Mouse (Mus musculus): ENCODE data around the gene Gm42906. TPM values are rescaled to one million over a fixed set of nuclear protein-coding genes. Genes with fewer than 3 reads are reported as not detected.

Gene Gm42906
- polyA plus RNA-seq, 1 experiment from 2014 or later: not detected

DNA sequence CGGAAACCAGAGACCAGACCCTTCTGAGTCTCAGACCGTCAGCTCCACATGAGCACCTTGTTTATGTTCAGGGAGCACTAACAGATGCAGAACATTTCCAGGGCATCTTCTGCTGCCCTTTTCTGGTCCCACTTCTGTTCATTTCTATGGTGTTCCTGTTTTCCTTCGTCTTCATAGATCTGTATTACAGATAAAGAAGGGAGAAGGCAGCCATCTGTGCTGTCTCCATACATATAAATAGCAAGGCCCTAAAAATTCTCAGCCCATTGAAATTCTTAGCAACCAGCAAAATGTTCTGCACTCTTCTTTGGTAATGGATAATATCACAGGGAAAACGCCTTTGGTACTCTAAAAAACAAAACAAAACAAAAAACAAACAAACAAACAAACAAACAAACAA, 290.7 kb downstream of the Gm42906 start:
- Histone ChIP-seq H3K4me2 (no peak overlapping the region), H3K4me1 (ENCODE audit: control insufficient read depth, insufficient read depth, low read length) (no peaks in the 10 kb centered on the region), H3K9ac (ENCODE audit: low read length) (no peak overlapping the region), H3K9me3 (ENCODE audit: control insufficient read depth, low read length) (no peaks in the 10 kb centered on the region), H3K36me3 (ENCODE audit: control insufficient read depth, insufficient read depth, low read length) (no peaks in the 10 kb centered on the region), H3K27ac (ENCODE audit: low read depth, low read length) (no peak overlapping the region), H3K27me3 (ENCODE audit: control insufficient read depth, insufficient read depth, low read length) (no peaks in the 10 kb centered on the region), H3K4me3 (ENCODE audit: low read depth, low read length) (no peak overlapping the region)
- WGBS: 84% methylated on average over 4 of the region's 4 CpGs
- ATAC-seq (ENCODE audit: low FRiP score) (no peak), DNase-seq (ENCODE audit: low spot score, missing footprints) (no peak)

DNA sequence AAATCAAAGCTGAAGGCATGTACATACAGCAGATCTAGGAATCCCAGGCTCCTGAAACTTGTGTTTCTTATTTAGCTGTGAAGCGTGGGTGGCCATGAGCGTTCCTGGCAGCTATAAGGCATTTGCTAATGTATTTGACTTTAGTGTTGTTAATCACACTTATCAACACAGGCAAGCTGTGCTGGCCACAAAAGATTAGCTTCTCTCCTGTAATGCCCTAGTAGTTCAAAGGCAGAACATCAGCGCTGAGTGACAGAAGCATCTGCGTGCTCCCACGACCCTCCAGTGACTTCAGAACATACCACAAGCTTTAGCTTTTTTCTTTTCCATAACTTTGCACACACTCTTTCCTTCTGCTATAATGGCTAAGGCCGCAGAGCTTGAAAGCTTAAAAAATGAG, 292.0 kb downstream of the Gm42906 start:
- H3K4me3 ChIP-seq (ENCODE audit: low read depth, low read length): no peak overlapping the region
- H3K9ac ChIP-seq (ENCODE audit: low read length): no peak overlapping the region
- no peaks in the 10 kb centered on the region for H3K4me1 ChIP-seq (ENCODE audit: control insufficient read depth, insufficient read depth, low read length)
- no peaks in the 10 kb centered on the region for H3K27me3 ChIP-seq (ENCODE audit: control insufficient read depth, insufficient read depth, low read length)
- H3K4me2 ChIP-seq: no peak overlapping the region
- no peak for ATAC-seq (ENCODE audit: low FRiP score)
- H3K27ac ChIP-seq (ENCODE audit: low read depth, low read length): no peak overlapping the region
- no peak for DNase-seq (ENCODE audit: low spot score, missing footprints)
- no peaks in the 10 kb centered on the region for H3K9me3 ChIP-seq (ENCODE audit: control insufficient read depth, low read length)
- 77% methylated on average over 6 of the region's 6 CpGs for WGBS
- H3K36me3 ChIP-seq (ENCODE audit: control insufficient read depth, insufficient read depth, low read length): no peaks in the 10 kb centered on the region

DNA sequence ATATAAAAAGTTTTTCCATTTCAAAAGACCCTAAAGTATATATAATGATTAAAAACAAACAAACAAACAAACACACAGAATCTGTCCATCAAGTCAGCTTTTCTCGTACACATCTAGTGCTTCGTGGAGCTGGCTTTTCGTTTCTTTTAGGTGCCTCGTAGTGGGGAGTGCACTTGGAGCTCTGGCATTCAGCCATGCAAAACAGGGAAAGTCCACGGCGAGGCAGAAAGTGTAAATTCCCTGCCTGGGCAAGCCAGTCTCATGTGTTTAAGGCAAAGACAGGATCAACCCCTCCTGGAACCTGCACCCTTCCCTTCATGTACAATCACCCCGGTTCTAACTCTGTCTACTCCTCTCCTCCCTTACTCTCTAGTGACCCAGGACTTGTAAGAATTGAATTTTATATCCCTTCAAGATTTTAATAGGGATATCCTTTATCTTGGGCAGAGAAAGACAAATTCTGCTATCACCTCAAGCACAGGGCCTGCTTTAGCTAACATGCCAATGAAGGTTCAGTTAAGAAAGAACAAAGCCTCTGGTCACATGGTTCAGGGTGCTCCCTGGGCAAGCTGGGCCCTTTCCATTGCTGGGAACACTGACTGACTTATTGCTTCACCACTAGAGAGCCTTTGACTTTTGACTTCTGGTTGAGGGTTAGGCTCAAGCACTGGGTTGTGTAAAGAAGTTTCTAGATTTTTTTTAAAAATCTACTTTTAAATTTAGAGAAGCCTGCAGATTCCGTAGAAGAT, 292.7 kb downstream of the Gm42906 start:
- Histone ChIP-seq H3K9me3 (ENCODE audit: control insufficient read depth, low read length) (no peaks in the 10 kb centered on the region), H3K27me3 (ENCODE audit: control insufficient read depth, insufficient read depth, low read length) (no peaks in the 10 kb centered on the region), H3K9ac (ENCODE audit: low read length) (no peak overlapping the region), H3K27ac (ENCODE audit: low read depth, low read length) (no peak overlapping the region), H3K4me2 (no peak overlapping the region), H3K4me3 (ENCODE audit: low read depth, low read length) (no peak overlapping the region), H3K36me3 (ENCODE audit: control insufficient read depth, insufficient read depth, low read length) (no peaks in the 10 kb centered on the region), H3K4me1 (ENCODE audit: control insufficient read depth, insufficient read depth, low read length) (no peaks in the 10 kb centered on the region)
- 82% methylated on average over 8 of the region's 8 CpGs for WGBS
- DNase-seq (ENCODE audit: low spot score, missing footprints) (no peak), ATAC-seq (ENCODE audit: low FRiP score) (no peak)

DNA sequence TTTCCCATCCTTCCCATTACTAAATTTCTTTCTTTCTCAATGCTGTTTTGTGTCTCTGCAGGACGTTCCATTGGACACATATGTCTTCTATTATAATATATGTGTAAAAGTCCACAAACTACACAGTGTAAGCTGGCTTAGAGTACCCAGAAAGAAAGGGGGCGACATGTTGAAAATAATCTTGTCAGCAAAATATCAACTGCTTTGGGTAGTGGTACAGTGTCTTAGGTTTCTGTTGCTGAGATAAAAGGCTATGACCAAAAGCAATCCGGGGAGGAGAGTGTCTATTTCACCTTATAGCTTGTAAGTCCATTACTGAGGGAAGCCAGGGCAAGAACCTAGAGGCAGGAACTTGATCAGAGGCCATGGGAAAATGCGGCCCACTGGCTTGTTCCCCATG, 293.8 kb downstream of the Gm42906 start:
- no peak for ATAC-seq (ENCODE audit: low FRiP score)
- WGBS: 88% methylated on average over 4 of the region's 4 CpGs
- DNase-seq (ENCODE audit: low spot score, missing footprints): no peak
- no peaks in the 10 kb centered on the region for H3K27me3 ChIP-seq (ENCODE audit: control insufficient read depth, insufficient read depth, low read length)
- H3K36me3 ChIP-seq (ENCODE audit: control insufficient read depth, insufficient read depth, low read length): no peaks in the 10 kb centered on the region
- H3K9ac ChIP-seq (ENCODE audit: low read length): no peak overlapping the region
- no peaks in the 10 kb centered on the region for H3K9me3 ChIP-seq (ENCODE audit: control insufficient read depth, low read length)
- no peaks in the 10 kb centered on the region for H3K4me1 ChIP-seq (ENCODE audit: control insufficient read depth, insufficient read depth, low read length)
- H3K4me3 ChIP-seq (ENCODE audit: low read depth, low read length): no peak overlapping the region
- H3K4me2 ChIP-seq: no peak overlapping the region
- no peak overlapping the region for H3K27ac ChIP-seq (ENCODE audit: low read depth, low read length)

DNA sequence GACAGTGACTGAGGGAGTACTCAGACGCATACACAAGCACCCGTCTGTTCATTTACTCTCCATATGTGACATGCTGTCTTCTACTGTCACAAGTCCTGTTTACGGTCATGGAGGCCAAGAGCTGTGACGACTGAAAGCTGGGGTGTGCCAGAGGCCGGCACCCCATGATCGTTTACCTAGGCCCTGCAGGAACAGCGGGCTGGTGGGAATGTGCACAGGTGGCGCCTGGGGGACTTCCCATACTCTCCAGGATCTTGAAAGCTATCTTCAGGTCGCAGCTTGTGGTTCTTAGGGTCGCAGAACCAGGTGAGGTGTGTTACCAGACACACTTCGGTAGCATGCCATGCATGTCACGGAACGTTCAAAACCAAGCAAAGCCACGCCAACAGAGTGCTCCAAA, 294.2 kb downstream of the Gm42906 start:
- Histone ChIP-seq H3K27me3 (ENCODE audit: control insufficient read depth, insufficient read depth, low read length) (no peaks in the 10 kb centered on the region), H3K27ac (ENCODE audit: low read depth, low read length) (no peak overlapping the region), H3K4me2 (no peak overlapping the region), H3K4me3 (ENCODE audit: low read depth, low read length) (no peak overlapping the region), H3K36me3 (ENCODE audit: control insufficient read depth, insufficient read depth, low read length) (no peaks in the 10 kb centered on the region), H3K9ac (ENCODE audit: low read length) (no peak overlapping the region), H3K9me3 (ENCODE audit: control insufficient read depth, low read length) (no peaks in the 10 kb centered on the region), H3K4me1 (ENCODE audit: control insufficient read depth, insufficient read depth, low read length) (no peaks in the 10 kb centered on the region)
- ATAC-seq (ENCODE audit: low FRiP score): no peak
- 94% methylated on average over 14 of the region's 14 CpGs for WGBS
- no peak for DNase-seq (ENCODE audit: low spot score, missing footprints)

DNA sequence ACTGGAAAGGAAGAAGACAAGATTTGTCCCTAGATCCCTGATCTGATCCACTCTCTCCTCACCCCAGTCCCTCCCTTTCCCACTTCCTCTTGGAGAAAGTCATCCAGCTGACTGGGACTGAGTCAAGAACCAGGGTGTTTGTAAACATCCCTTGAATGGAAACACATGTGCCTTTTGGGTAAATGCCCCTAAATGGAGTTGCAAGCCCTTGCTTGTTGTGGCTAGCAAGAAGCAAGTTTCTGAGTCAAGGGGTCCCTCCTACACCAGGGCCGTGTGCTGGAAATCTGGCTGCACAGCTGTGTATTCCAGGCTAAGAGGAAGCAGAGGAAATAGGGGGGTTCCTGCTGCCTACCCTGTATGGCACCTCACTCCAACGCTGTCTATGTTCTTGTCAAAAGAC, 298.2 kb downstream of the Gm42906 start:
- H3K27me3 ChIP-seq (ENCODE audit: control insufficient read depth, insufficient read depth, low read length): no peaks in the 10 kb centered on the region
- H3K27ac ChIP-seq (ENCODE audit: low read depth, low read length): no peak overlapping the region
- ATAC-seq (ENCODE audit: low FRiP score) (no peak), DNase-seq (ENCODE audit: low spot score, missing footprints) (no peak)
- H3K4me1 ChIP-seq (ENCODE audit: control insufficient read depth, insufficient read depth, low read length): no peaks in the 10 kb centered on the region
- WGBS: 80% methylated on average over 2 of the region's 2 CpGs
- no peaks in the 10 kb centered on the region for H3K36me3 ChIP-seq (ENCODE audit: control insufficient read depth, insufficient read depth, low read length)
- no peak overlapping the region for H3K9ac ChIP-seq (ENCODE audit: low read length)
- no peaks in the 10 kb centered on the region for H3K9me3 ChIP-seq (ENCODE audit: control insufficient read depth, low read length)
- no peak overlapping the region for H3K4me3 ChIP-seq (ENCODE audit: low read depth, low read length)
- H3K4me2 ChIP-seq: no peak overlapping the region

DNA sequence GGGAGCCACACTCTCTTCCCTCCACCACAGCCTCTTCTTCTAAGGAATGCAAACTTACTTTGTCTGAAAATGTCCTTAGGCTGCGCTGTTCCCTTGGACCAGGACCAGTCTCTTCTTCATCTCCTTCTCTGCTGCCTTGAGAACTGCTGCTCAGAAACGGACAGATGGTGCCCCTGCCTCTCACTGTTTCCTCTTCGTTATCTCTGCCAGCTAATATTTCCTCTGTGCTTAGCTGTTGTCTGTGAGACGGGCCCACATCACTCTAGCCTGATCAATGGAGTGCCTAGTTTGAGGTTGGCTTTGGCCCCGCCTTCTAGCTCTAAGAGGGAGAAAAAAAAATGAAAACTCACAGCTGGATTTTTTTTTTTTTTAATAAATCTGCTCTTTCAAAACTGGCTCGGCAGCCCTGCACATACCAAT, 300.7 kb downstream of the Gm42906 start:
- 69% methylated on average over 6 of the region's 6 CpGs for WGBS
- no peak overlapping the region for H3K27ac ChIP-seq (ENCODE audit: low read depth, low read length)

DNA sequence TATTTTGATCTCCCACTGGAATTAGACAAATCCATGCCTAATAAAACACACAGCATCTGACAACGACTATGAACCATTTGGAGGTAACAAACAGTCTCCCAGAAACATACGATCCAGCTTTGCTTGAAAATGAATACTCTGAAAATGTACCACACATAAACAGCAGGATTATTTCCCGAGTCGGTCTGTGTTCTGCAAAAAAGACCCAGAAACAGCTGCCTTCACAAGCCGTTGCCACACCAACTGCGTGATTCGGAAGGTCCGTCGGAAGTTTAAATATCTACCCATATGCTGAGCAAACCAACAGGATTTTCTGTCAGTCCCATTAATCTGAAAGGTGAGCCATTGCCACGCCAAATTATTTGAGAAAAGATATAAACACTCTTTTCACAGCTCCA, 301.4 kb downstream of the Gm42906 start:
- Histone ChIP-seq H3K27me3 (ENCODE audit: control insufficient read depth, insufficient read depth, low read length) (no peaks in the 10 kb centered on the region), H3K9ac (ENCODE audit: low read length) (no peak overlapping the region), H3K27ac (ENCODE audit: low read depth, low read length) (no peak overlapping the region), H3K4me2 (no peak overlapping the region), H3K4me1 (ENCODE audit: control insufficient read depth, insufficient read depth, low read length) (no peaks in the 10 kb centered on the region), H3K9me3 (ENCODE audit: control insufficient read depth, low read length) (no peaks in the 10 kb centered on the region), H3K4me3 (ENCODE audit: low read depth, low read length) (no peak overlapping the region), H3K36me3 (ENCODE audit: control insufficient read depth, insufficient read depth, low read length) (no peaks in the 10 kb centered on the region)
- 84% methylated on average over 10 of the region's 10 CpGs for WGBS
- no peak for ATAC-seq (ENCODE audit: low FRiP score)
- no peak for DNase-seq (ENCODE audit: low spot score, missing footprints)

More for the DNA sequence above, 300.7 kb downstream of the Gm42906 start:
- no peaks in the 10 kb centered on the region for H3K36me3 ChIP-seq (ENCODE audit: control insufficient read depth, insufficient read depth, low read length)
- no peak overlapping the region for H3K4me3 ChIP-seq (ENCODE audit: low read depth, low read length)
- H3K9me3 ChIP-seq (ENCODE audit: control insufficient read depth, low read length): no peaks in the 10 kb centered on the region
- H3K4me1 ChIP-seq (ENCODE audit: control insufficient read depth, insufficient read depth, low read length): no peaks in the 10 kb centered on the region
- no peak overlapping the region for H3K9ac ChIP-seq (ENCODE audit: low read length)
- no peaks in the 10 kb centered on the region for H3K27me3 ChIP-seq (ENCODE audit: control insufficient read depth, insufficient read depth, low read length)
- ATAC-seq (ENCODE audit: low FRiP score) (no peak), DNase-seq (ENCODE audit: low spot score, missing footprints) (no peak)
- H3K4me2 ChIP-seq: no peak overlapping the region

DNA sequence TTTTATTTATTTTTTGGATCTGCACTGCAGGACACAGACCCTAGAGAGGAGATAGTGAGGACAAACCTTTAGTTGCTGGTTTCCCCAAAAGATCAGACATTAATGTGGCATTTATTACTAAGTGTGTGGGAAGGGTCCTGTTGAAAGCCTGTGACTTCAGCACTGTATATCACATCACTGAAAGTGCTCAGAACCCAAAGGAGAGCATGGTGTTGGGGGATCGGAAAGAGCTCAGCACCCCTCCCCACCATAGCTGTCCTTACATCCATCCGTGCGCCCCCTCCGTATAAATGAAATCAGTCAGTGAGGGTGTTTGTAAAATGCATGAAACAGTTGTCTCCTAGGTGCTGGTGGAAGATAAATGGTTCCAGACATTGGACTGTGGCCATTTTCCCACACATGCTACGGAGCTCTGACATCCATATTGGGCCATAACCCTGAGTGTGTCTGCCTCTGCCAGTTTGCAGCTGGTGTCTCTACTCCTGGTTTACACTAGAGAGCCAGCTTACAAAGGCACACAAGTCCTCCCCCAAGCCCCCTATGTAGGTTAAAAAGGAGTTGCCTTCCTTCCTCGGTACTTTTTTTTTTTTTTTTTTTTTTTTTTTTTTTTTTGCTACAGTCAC, 301.9 kb downstream of the Gm42906 start:
- Histone ChIP-seq H3K4me2 (no peak overlapping the region), H3K9me3 (ENCODE audit: control insufficient read depth, low read length) (no peaks in the 10 kb centered on the region), H3K4me3 (ENCODE audit: low read depth, low read length) (no peak overlapping the region), H3K4me1 (ENCODE audit: control insufficient read depth, insufficient read depth, low read length) (no peaks in the 10 kb centered on the region), H3K36me3 (ENCODE audit: control insufficient read depth, insufficient read depth, low read length) (no peaks in the 10 kb centered on the region), H3K9ac (ENCODE audit: low read length) (no peak overlapping the region), H3K27me3 (ENCODE audit: control insufficient read depth, insufficient read depth, low read length) (no peaks in the 10 kb centered on the region), H3K27ac (ENCODE audit: low read depth, low read length) (no peak overlapping the region)
- WGBS: 87% methylated on average over 6 of the region's 6 CpGs
- no peak for ATAC-seq (ENCODE audit: low FRiP score)
- DNase-seq (ENCODE audit: low spot score, missing footprints): no peak
